Mouse (Mus musculus) liver, postnatal 0 days (tissue): ENCODE results near the gene Zic2. TPM values are rescaled to one million over a fixed set of nuclear protein-coding genes. Genes with fewer than 3 reads are reported as not detected.

Source experiments
- ATAC-seq: fragments of 200-750 bp; cut with Nextera tagmentation; 2 replicates; pipeline ENCODE4 v1.8.0; 2017; ENCODE audit warnings: mild to moderate bottlenecking, moderate library complexity
- DNase-seq: peaks from one replicate; pipeline ENCODE4 v3.0.0-alpha.2; 2016
- H3K27ac ChIP-seq: fragments of 300-500 bp; sonication (generic); 2 replicates; pipeline ENCODE4 v1.5.1; 2014; ENCODE audit warnings: antibody characterized with exemption, moderate library complexity, mild to moderate bottlenecking, low read depth
- H3K27me3 ChIP-seq: fragments of 300-500 bp; sonication (generic); 2 replicates; pipeline ENCODE4 v1.6.1; 2014; ENCODE audit warnings: low read length, control low read depth, mixed read lengths; ENCODE audit not compliant: insufficient read depth
- H3K36me3 ChIP-seq: fragments of 300-500 bp; sonication (generic); replicated peaks from 2 replicates; pipeline ENCODE4 v1.6.1; 2014; ENCODE audit warnings: mild to moderate bottlenecking, control low read depth, low read length, moderate library complexity, mixed read lengths; ENCODE audit not compliant: insufficient read depth
- H3K4me1 ChIP-seq: fragments of 300-500 bp; sonication (generic); 2 replicates; pipeline ENCODE4 v1.6.1; 2014; ENCODE audit warnings: antibody characterized with exemption, mild to moderate bottlenecking, control low read depth; ENCODE audit not compliant: insufficient read depth
- H3K4me2 ChIP-seq: fragments of 300-500 bp; sonication (generic); 2 replicates; pipeline ENCODE4 v1.6.1; 2014; ENCODE audit warnings: low read depth, mild to moderate bottlenecking, low read length, moderate library complexity, mixed read lengths
- H3K4me3 ChIP-seq: fragments of 300-500 bp; sonication (generic); 2 replicates; pipeline ENCODE4 v1.5.1; 2014; ENCODE audit warnings: low read depth, low read length
- H3K9ac ChIP-seq: fragments of 300-500 bp; sonication (generic); replicated peaks from 2 replicates; pipeline ENCODE4 v1.6.1; 2014; ENCODE audit warnings: mild to moderate bottlenecking, moderate library complexity
- H3K9me3 ChIP-seq: fragments of 300-500 bp; sonication (generic); 2 replicates; pipeline ENCODE4 v1.6.1; 2016; ENCODE audit warnings: mild to moderate bottlenecking, control low read depth, low read length, mixed read lengths
- CTCF ChIP-seq: sonication (generic); IDR thresholded peaks from 2 replicates; pipeline ENCODE4 v1.5.1; 2016; ENCODE audit warnings: antibody characterized with exemption, low read depth
- EP300 ChIP-seq: IDR thresholded peaks from 2 replicates; pipeline ENCODE4 v1.6.1; 2016; ENCODE audit warnings: antibody characterized with exemption, low read depth, mild to moderate bottlenecking
- WGBS: fragments of 180-500 bp; shearing (Covaris S2); extraction: QIAGEN DNeasy Blood & Tissue Kit; methylation state at CpG from one replicate; pipeline ENCODE4 v1.1.7; 2014; ENCODE audit not compliant: insufficient replicate concordance; 5-methylcytosine and 5-hydroxymethylcytosine counted together
- polyA plus RNA-seq: library from polyadenylated mRNA; unstranded; fragments of >200 nt; fragmentation: Nextera tagmentation; extraction: Ambion mirVana; gene quantifications from 2 replicates; pipeline ENCODE4 v1.2.1, GENCODE M21; 2015

Gene Zic2
- polyA plus RNA-seq, 1 experiment from 2014 or later = not detected

- ATAC-seq = no peak
- 3% methylated on average over 28 of the region's 28 CpGs for WGBS
Measured at GRCm38 (mm10) chr14:122468971-122469755, 6.1 kb upstream of the Zic2 start.

GRCm38 (mm10) chr14:122471449-122472085, 3.7 kb upstream of the Zic2 start:
- ATAC-seq = no peak
- Histone ChIP-seq H3K9me3 (no peaks in the 10 kb centered on the region), H3K27ac (no peak overlapping the region), H3K4me2 (no peak overlapping the region), H3K27me3 (peaks cover 100% of the 10 kb centered on the region), H3K4me1 (peaks cover 13% of the 10 kb centered on the region), H3K36me3 (no peaks in the 10 kb centered on the region), H3K9ac (no peak overlapping the region), H3K4me3 (no peak overlapping the region)
- no peak for DNase-seq
- WGBS = 6% methylated on average over 31 of the region's 31 CpGs
- no peak for TF ChIP-seq EP300
- no peak for TF ChIP-seq CTCF

More at GRCm38 (mm10) chr14:122468971-122469755, 6.1 kb upstream of the Zic2 start:
- TF ChIP-seq CTCF = no peak
- TF ChIP-seq EP300 = no peak
- no peak overlapping the region for H3K4me2 ChIP-seq
- DNase-seq = no peak
- H3K27ac ChIP-seq = no peak overlapping the region
- no peaks in the 10 kb centered on the region for H3K36me3 ChIP-seq
- no peaks in the 10 kb centered on the region for H3K9me3 ChIP-seq
- no peak overlapping the region for H3K9ac ChIP-seq
- peaks cover 99% of the 10 kb centered on the region for H3K27me3 ChIP-seq
- H3K4me1 ChIP-seq = peaks cover 1% of the 10 kb centered on the region
- no peak overlapping the region for H3K4me3 ChIP-seq

- H3K36me3 ChIP-seq = no peaks in the 10 kb centered on the region
- H3K9ac ChIP-seq = no peak overlapping the region
- TF ChIP-seq EP300 = no peak
- TF ChIP-seq CTCF = no peak
- no peaks in the 10 kb centered on the region for H3K9me3 ChIP-seq
- peaks cover 100% of the 10 kb centered on the region for H3K27me3 ChIP-seq
- no peak overlapping the region for H3K4me2 ChIP-seq
- no peak for ATAC-seq
- peaks cover 13% of the 10 kb centered on the region for H3K4me1 ChIP-seq
- WGBS = 2% methylated on average over 13 of the region's 13 CpGs
- H3K27ac ChIP-seq = no peak overlapping the region
- H3K4me3 ChIP-seq = no peak overlapping the region
- DNase-seq = no peak
Measured at GRCm38 (mm10) chr14:122472161-122472560, 3.1 kb upstream of the Zic2 start.

- Histone ChIP-seq H3K36me3 (no peaks in the 10 kb centered on the region), H3K9ac (no peak overlapping the region), H3K4me2 (no peak overlapping the region), H3K4me3 (no peak overlapping the region), H3K27me3 (peaks cover 100% of the 10 kb centered on the region), H3K9me3 (no peaks in the 10 kb centered on the region), H3K4me1 (peaks cover 13% of the 10 kb centered on the region), H3K27ac (no peak overlapping the region)
- DNase-seq = no peak
- TF ChIP-seq CTCF (no peak), EP300 (no peak)
- 1% methylated on average over 5 of the region's 5 CpGs for WGBS
- ATAC-seq = no peak
Measured at GRCm38 (mm10) chr14:122472647-122473046, 2.6 kb upstream of the Zic2 start.

- H3K4me1 ChIP-seq = peaks cover 13% of the 10 kb centered on the region
- peaks cover 100% of the 10 kb centered on the region for H3K27me3 ChIP-seq
- no peak overlapping the region for H3K4me3 ChIP-seq
- DNase-seq = no peak
- no peak overlapping the region for H3K27ac ChIP-seq
- TF ChIP-seq CTCF (no peak), EP300 (no peak)
- ATAC-seq = no peak
- H3K36me3 ChIP-seq = no peaks in the 10 kb centered on the region
- WGBS = 3% methylated on average over 17 of the region's 17 CpGs
- H3K9me3 ChIP-seq = no peaks in the 10 kb centered on the region
- no peak overlapping the region for H3K4me2 ChIP-seq
- H3K9ac ChIP-seq = no peak overlapping the region
Measured at GRCm38 (mm10) chr14:122473211-122473751, 2.0 kb upstream of the Zic2 start.
